Mouse (Mus musculus): ENCODE data around the gene Olfr877.

The Olfr877 gene

DNA sequence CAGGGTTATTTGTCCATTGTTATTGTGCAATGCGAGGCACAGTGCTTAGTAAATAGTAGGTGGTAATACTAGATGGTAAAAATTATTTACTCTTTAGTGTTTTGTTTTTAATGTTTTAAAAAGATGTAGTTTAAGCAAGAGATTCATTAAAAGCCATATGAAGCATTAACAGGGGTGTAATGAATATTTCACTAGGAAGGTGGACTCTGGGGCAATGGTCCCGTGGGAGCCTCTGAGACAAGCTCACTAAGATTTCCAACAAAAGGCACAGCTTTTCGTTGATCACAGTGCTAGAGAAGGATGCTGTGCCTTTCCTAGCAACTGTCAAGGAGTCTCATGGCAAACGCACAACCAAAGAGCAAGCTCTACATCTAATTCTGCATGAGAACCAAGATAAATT lies at the start of gene Olfr877:
Gene Olfr877 (plus strand): TSS at position 301 of the 400 bp plus-strand sequence.
- DNase-seq: no peak

DNA sequence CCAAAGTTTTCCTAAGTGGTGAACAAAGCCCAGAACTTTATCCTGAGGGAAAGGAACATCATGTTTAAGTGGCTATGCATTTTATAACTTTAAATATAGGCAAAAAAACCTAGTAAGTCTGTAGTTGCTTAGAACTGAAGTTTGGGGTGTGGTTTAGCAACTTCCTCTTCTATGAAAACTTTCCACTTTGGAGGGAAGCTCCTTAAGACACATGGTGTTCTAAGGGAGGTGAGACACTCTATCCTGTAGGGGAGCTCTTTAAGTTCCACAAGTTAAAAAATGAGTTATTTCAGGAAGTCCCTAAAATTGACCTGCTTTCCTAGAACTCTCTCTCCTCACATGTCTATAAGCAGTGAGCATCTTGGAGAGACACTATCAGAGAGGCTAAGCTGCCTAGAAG lies 46.8 kb upstream of the Olfr877 start:
- DNase-seq: no peak

DNA sequence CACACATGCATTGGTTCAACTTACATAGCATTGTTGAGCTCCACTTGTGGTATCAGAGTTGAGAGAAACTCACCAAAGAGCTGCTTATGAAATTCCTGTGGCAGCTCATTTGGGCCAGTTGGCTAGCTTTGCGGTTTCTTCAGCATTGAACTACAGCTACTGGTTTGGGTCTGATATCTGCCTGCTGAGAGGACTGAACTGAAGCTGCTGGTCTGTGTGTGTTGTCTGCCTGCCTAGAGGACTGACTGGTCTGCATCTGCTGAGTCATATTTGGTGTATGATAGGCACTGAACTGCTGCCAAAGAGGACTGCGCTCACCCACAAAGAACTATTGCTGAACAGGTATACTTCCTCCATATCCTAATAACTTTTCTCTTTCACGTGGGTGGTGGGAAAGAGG lies 45.6 kb upstream of the Olfr877 start:
- DNase-seq: no peak

DNA sequence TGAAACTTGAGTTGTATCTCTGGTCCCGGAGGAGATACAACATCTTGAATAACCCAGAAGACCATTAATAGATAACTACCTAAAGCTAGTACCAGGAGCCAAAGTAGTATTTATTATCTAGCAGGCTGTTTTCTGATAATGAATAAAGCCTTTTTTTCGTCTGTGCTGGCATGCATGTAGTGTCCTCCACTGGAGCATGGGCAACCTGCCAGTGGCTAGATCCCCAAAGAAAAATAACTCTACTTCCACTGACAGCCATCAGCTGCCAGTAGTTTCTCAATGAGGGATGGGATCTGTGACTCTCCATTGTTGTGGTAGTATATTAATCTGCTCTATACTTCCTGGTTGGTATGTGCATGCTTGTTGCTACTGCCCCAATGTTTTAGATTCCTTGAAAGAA lies 45.1 kb upstream of the Olfr877 start:
- DNase-seq: no peak

DNA sequence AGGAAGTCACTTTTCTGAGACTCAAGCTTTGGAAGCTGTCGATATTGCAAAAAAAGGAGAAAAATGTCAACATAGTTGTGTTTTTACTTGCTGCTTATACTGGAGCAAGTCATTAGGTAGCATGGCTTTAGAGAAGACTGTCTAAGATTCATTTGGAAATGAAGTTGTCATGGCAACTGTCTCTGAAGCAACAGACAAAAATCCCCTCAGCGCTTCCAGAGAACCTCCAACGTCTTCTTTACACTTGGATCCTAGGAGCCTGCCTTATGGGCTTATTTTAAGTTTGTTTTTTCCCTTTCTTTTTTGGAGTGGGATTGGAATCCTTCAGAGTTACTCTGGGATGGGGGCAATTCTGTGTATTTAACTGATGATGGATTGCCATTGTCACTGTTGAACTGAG lies 39.4 kb upstream of the Olfr877 start:
- DNase-seq: no peak

DNA sequence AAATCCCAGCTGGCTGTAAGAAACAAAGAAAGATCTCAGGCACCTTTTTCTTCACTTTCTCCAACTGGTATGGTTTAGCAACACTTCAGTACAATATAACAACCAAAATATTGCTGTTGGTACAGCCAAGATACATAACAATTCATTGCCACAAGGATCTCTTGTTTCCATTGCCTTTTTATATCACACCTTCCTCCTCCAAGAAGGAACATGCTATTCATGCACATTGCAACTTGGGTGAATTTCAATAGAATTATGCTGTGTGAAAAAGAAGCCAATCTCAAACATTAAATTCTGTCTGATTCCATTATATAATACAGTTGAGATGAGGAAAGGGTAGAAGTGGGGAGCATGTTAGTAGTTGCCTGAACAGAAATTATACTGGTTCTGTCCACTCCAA lies 24.2 kb upstream of the Olfr877 start:
- DNase-seq: no peak

DNA sequence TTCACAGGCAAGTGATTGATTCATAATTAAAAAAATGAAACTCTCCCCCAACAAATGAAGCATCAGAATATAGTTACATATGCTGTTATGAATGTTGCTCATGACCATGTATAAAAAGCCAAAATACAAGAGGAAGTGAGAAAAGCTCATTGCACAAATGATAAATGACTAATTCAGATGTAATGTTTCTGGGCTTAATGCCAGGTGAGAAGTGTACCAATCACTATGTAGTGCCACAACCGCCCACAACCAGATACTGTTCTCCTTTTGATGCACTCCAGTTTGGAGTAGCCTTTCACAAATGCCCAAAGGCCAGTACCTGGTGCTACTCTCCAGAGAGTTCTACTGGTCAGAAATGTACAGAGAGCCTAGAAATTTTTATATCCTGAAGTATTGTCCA lies 20.7 kb upstream of the Olfr877 start:
- no peak for DNase-seq

DNA sequence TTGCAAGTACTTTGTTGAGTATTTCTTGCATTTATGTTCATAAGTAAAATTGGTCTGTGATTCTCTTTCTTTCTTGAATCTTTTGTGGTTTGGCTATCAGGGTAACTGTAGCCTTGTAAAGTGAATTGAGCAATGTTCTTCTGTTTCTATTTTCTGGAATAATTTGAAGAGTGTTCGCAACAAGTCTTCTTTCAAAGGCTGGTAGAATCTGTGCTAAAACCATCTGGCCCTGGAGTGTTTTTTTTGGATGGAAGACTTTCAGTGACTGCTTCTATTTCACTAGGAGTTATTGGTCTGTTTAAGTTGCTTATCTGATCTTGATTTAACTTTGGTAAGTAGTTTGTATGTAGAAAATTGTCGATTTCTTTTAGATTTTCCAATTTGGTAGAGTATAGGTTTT lies 4.8 kb upstream of the Olfr877 start:
- DNase-seq: no peak

DNA sequence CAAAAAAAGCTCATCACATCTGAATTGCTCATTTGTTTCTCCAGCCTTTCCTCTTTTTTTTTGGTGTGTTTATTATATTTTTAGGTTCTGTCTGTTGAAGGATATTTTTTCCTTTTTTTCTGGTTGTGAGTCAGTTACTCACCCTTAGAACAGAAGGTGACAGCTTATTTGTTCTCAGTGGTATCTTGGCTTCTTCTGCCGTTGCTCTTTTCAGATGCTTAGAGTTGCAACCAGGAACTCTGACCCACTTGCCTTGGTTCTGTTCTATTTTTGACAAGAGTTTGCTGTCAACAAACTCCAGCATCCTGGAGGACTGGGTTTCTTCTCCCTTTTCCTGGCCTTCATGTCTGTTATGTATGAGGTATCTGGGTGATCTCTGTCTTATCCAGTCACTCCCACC lies 9.3 kb downstream of the Olfr877 start:
- DNase-seq: no peak

DNA sequence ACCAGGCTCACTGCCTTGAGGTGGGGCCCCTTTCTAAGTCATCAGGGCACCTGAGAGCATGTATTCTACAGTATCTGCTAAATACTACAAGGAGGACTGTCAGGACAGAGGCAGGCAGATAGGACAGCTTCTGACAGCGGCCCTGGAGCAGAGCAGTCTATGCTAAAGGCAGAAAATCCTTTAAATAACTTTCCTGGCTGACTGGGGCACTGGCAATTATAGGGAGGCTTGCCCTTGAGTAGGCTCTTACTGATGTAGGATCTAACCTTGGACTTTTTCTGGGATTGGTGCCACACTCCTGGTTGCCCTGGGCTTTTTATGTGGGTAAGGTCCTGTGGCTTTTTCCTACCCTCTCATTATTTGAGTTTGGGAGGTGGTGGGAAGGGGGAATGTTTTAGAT lies 16.2 kb downstream of the Olfr877 start:
- DNase-seq: no peak

DNA sequence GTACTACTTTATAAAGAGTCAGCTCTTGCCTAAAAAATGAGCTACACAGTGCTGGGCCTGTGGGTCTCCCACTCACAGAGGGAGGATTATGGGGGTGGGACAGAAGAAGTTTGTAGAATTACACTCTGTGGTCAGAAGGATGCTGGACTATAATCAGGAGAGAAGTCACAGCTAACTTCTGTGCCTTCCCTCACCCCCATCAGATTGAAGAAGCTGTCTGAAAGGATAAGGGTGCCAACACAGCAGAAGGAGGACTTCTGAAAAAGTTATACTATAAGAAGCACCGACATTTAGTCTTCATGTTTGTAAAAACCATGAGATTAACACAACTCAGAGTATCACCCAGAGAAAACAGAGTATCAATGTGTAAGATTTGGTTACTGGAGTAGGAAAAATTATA lies 17.0 kb downstream of the Olfr877 start:
- no peak for DNase-seq

DNA sequence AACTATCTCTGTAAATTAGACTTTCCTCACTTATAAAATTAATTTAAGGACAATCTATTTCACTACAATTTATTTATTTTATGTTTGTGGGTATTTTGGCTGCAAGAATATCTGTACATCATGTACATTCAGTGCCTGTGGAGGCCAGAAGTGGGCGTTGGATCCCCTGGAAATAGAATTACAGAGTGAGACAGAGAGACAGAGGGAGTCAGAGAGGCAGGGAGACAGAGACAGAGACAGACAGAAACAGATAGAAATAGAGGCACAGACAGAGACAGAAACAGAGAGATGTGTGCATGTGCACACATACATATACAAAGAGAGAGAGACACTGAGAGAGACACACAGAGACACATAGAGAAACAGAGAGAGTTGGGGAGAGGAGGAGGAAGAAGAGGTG lies 17.5 kb downstream of the Olfr877 start:
- DNase-seq: no peak

DNA sequence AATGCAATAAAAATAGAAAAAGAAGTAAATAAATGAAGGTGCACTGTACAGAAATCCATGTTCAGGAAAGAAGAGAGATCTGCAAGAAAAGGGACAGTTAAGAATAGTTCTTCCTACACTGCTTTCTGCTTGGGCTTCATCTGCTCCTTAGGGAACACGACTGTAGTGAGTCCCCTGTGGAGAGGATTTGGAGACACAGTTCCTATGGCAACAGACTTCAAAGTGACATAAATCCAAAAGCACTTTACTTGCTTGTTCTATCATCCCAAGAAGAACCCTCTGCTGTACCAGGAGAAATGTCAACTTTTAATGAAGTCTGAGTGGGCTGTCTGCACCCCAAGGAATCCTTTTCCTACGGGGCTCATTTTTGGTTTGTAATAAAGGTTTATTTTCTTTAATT lies 36.9 kb downstream of the Olfr877 start:
- no peak for DNase-seq

DNA sequence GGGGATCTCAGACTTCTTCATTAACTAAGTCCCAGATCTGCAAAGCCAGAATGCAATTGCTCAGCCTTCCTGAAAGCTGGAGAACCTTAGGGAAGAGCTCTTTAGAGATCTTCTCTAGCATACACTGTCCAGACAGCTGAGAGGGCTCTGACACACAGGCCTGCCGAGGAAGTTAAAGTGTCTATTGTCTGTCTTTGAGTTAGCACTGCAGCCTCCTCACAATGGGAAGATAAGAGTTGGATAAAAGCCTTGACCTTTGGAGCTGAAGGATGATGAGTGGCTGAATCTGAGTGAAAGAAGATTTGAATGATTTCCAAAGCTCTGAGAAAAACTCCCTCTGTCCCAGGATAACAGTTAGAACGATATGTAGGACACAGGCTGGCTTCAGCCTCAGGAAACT lies 42.6 kb downstream of the Olfr877 start, which contains the start of gene Olfr145:
Gene Olfr145 (plus strand): TSS at position 64 of the 400 bp plus-strand sequence.
- no peak for DNase-seq

DNA sequence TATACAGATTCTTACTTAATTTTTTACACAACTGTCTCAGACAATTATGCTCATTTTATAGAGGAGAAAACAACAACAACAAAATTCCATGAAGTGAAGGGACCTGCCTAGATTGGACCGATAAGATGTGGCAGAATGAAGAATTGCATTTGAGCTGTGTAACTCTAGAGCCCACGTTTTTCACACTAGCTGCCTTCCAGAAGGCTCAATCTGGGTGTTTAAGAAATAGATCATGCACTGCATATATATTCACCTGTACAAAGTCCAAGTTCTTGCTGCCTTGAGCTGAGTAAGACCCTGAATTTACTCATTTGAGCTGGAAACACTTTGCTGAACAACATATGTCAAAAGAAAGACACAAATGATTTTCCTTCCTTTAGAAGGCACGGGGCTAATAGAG lies 51.5 kb downstream of the Olfr877 start:
- no peak for DNase-seq

All from kidney, adult 11 months (tissue).